Mouse (Mus musculus) limb, embryonic 11.5 days (tissue): ENCODE data around the gene Gm14403. TPM values are rescaled to one million over a fixed set of nuclear protein-coding genes. Genes with fewer than 3 reads are reported as not detected.
A peak's percentile ranks its signal among the peaks of the same experiment; 100 is the strongest.
"Not testable (repeated sequence)": the region's sequence is repeated elsewhere in the genome, so short reads cannot be mapped to it uniquely, and the experiment has no call there.

Source experiments
- ATAC-seq: fragments of 200-750 bp; cut with Nextera tagmentation; 2 replicates; pipeline ENCODE4 v1.8.0; 2017; ENCODE audit warnings: low read depth; ENCODE audit not compliant: insufficient number of reproducible peaks, low FRiP score, low TSS enrichment
- DNase-seq: peaks from one replicate; pipeline ENCODE4 v3.0.0-alpha.2; 2015; ENCODE audit warnings: low spot score
- H3K27ac ChIP-seq: fragments of 300-500 bp; sonication (generic); replicated peaks from 2 replicates; pipeline ENCODE4 v1.5.1; 2014; ENCODE audit warnings: low read depth, mild to moderate bottlenecking, low read length
- H3K27me3 ChIP-seq: fragments of 300-500 bp; sonication (generic); 2 replicates; pipeline ENCODE4 v1.6.1; 2014; ENCODE audit warnings: mild to moderate bottlenecking, low read length, mixed read lengths; ENCODE audit not compliant: control insufficient read depth, insufficient read depth
- H3K36me3 ChIP-seq: fragments of 300-500 bp; sonication (generic); 2 replicates; pipeline ENCODE4 v1.6.1; 2014; ENCODE audit warnings: mild to moderate bottlenecking, low read length, moderate library complexity, mixed read lengths; ENCODE audit not compliant: control insufficient read depth, insufficient read depth
- H3K4me1 ChIP-seq: fragments of 300-500 bp; sonication (generic); 2 replicates; pipeline ENCODE4 v1.6.1; 2014; ENCODE audit warnings: low read length, mixed read lengths; ENCODE audit not compliant: control insufficient read depth, insufficient read depth
- H3K4me2 ChIP-seq: fragments of 300-500 bp; sonication (generic); 2 replicates; pipeline ENCODE4 v1.6.1; 2014; ENCODE audit warnings: low read depth, mild to moderate bottlenecking, moderate library complexity; ENCODE audit not compliant: severe bottlenecking
- H3K4me3 ChIP-seq: fragments of 300-500 bp; sonication (generic); 2 replicates; pipeline ENCODE4 v1.5.1; 2014; ENCODE audit warnings: low read depth, low read length
- H3K9ac ChIP-seq: fragments of 300-500 bp; sonication (generic); 2 replicates; pipeline ENCODE4 v1.6.1; 2014; ENCODE audit warnings: mild to moderate bottlenecking, low read length
- H3K9me3 ChIP-seq: fragments of 300-500 bp; sonication (generic); 2 replicates; pipeline ENCODE4 v1.6.1; 2016; ENCODE audit warnings: low read length; ENCODE audit not compliant: control insufficient read depth
- WGBS: fragments of 180-500 bp; shearing (Covaris S2); extraction: QIAGEN DNeasy Blood & Tissue Kit; methylation state at CpG from one replicate; pipeline ENCODE4 v1.1.7; 2014; 5-methylcytosine and 5-hydroxymethylcytosine counted together
- polyA plus RNA-seq: library from polyadenylated mRNA; unstranded; fragments of >200 nt; fragmentation: Nextera tagmentation; extraction: Ambion mirVana; gene quantifications from 2 replicates; pipeline ENCODE4 v1.2.1, GENCODE M21; 2014

The Gm14403 gene
- polyA plus RNA-seq: 6.3 and 7.4 TPM in 2 replicates

GRCm38 (mm10) chr2:177498067-177498466 is at the start of gene Gm14403:
TSS of gene Gm14403 (plus strand) at chr2:177498215.
- peak within 1 kb of the TSS; percentile 34; the same call in 1 of the 2 replicates for H3K4me2 ChIP-seq
- not testable (repeated sequence) for H3K27ac ChIP-seq, H3K27me3 ChIP-seq, DNase-seq, H3K4me1 ChIP-seq, H3K9me3 ChIP-seq, H3K9ac ChIP-seq, ATAC-seq, H3K36me3 ChIP-seq
- 16% methylated on average over 7 of the region's 7 CpGs for WGBS
- H3K4me3 ChIP-seq: peak within 1 kb of the TSS; percentile 26

- H3K27ac ChIP-seq, H3K9me3 ChIP-seq, H3K27me3 ChIP-seq, H3K4me1 ChIP-seq, ATAC-seq, H3K9ac ChIP-seq, H3K36me3 ChIP-seq: not testable (repeated sequence)
- peak; percentile 21 for DNase-seq
- 1% methylated on average over 6 of the region's 9 CpGs for WGBS
- H3K4me2 ChIP-seq: peak within 1 kb of the TSS; percentile 24; the same call in 1 of the 2 replicates
- peak within 1 kb of the TSS; percentile 25 for H3K4me3 ChIP-seq
Observed at GRCm38 (mm10) chr2:177464676-177465075, 33.3 kb upstream of the Gm14403 start, which contains the start of gene Zfp970. TSS of gene Zfp970 (plus strand) at chr2:177464733.

DNA sequence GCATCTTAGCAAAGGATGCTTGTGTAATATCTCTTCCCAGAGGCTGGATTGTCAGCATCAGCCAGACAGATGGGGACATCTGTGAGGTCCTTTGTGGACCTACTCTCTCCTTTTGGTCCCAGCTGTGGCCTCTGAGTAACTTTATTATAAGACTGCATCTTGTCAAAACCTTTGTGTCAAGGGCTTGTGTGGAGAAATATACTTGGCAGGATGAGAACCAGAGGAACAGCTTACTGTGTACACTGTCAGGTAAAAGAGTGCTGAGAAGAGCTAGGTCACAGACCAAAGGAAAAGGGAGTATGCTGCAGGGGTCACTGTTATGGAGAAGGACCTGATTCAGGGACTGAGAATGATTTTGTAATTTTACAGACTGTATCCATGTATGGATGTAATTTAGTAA is 29.8 kb upstream of the Gm14403 start:
- DNase-seq: not testable (repeated sequence)

DNA sequence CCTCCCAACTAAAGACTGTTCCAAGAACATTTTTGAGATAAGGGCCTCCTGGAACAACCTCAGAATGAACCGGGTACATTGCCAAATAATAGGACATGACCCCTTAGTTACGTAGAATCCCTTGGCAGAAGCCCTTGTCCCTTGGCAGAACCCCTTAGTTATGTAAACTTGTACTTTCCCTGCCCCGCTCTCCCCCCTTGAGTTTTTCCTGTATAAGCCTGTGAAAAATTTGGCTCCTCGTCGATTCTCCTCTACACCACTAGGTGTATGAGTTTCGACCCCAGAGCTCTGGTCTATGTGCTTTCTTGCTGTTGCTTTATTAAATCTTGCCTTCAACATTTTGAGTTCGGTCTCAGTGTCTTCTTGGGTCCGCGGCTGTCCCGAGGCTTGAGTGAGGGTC is 25.8 kb upstream of the Gm14403 start:
- WGBS: 91% methylated on average over 5 of the region's 10 CpGs
- ATAC-seq, H3K9ac ChIP-seq, H3K9me3 ChIP-seq, H3K36me3 ChIP-seq, H3K27me3 ChIP-seq, DNase-seq, H3K27ac ChIP-seq, H3K4me1 ChIP-seq, H3K4me3 ChIP-seq, H3K4me2 ChIP-seq: not testable (repeated sequence)

More for the DNA sequence above, 29.8 kb upstream of the Gm14403 start:
- H3K4me2 ChIP-seq, H3K9me3 ChIP-seq, H3K4me1 ChIP-seq, H3K27me3 ChIP-seq, H3K4me3 ChIP-seq, H3K9ac ChIP-seq, ATAC-seq, H3K36me3 ChIP-seq, H3K27ac ChIP-seq: not testable (repeated sequence)

- not testable (repeated sequence) for DNase-seq, H3K9me3 ChIP-seq, H3K9ac ChIP-seq, H3K27ac ChIP-seq, H3K4me3 ChIP-seq, H3K36me3 ChIP-seq, ATAC-seq, H3K4me1 ChIP-seq, H3K4me2 ChIP-seq, H3K27me3 ChIP-seq
- 89% methylated on average over 1 of the region's 1 CpGs for WGBS
Observed at GRCm38 (mm10) chr2:177481971-177482370, 16.0 kb upstream of the Gm14403 start.

DNA sequence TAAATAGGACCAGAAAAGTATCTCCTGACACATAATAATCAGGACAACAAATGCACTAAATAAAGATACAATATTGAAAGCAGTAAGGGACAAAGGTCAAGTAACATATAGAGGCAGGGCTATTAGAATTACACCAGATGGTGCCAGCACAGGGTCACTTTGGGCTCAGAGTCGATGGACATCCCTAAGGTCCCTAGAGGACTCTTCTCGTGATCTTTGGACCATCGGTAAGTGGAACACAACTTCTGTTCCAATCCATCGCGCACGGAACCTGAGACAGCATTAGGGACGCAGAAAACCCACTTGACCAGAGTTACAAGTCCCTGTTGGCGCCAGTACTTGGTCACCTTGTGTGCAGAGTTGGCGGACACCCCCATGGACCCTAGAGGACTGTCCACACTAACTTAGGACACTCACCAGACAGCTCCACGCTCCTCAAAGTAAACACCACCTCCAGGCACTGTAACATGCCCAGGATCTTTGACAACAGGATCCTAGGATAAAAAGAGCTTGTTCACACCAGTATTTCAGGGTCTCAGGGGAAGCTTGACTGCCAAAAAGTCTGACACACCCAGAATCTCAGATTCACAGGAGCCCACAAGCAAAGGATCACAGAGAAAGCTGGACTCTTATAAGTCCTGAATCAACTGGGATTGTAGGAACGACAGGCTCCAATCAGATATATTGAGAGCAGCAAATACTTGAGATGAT is 14.6 kb upstream of the Gm14403 start:
- not testable (repeated sequence) for H3K4me3 ChIP-seq, H3K36me3 ChIP-seq, H3K27me3 ChIP-seq, H3K4me2 ChIP-seq, H3K4me1 ChIP-seq, H3K27ac ChIP-seq, H3K9ac ChIP-seq, ATAC-seq, DNase-seq, H3K9me3 ChIP-seq
- WGBS: 89% methylated on average over 11 of the region's 11 CpGs

DNA sequence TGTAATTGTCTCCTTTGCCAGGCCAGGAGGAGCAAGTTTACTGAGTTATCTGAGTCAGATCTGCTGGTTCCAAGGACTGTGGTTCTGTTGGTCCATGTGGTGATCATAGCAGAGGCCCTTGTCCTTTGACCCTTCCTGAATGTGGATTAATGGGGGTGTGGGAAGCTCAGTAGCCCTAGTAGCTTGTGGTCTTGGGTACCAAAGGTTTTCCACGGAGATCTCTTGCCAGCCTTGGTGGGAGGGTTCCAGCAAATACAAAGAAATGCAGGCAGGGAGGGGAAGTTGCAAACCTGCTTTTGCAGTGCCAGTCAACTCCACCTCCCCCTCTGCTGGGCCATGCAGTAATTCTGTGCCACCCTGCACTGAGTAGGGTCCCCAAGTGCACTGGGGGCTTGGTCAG is 1.2 kb downstream of the Gm14403 start:
- not testable (repeated sequence) for H3K4me3 ChIP-seq, H3K27ac ChIP-seq, H3K9ac ChIP-seq, ATAC-seq, H3K9me3 ChIP-seq, H3K36me3 ChIP-seq, DNase-seq, H3K4me2 ChIP-seq, H3K27me3 ChIP-seq, H3K4me1 ChIP-seq
- 67% methylated on average over 1 of the region's 1 CpGs for WGBS

- H3K4me2 ChIP-seq, H3K9ac ChIP-seq, H3K4me3 ChIP-seq, H3K27ac ChIP-seq, H3K4me1 ChIP-seq, H3K36me3 ChIP-seq, DNase-seq, H3K9me3 ChIP-seq, ATAC-seq, H3K27me3 ChIP-seq: not testable (repeated sequence)
- WGBS: 90% methylated on average over 1 of the region's 1 CpGs
Observed at GRCm38 (mm10) chr2:177505211-177505719, 7.2 kb downstream of the Gm14403 start.
